Mouse (Mus musculus): Measurements from ENCODE around the gene Olfr548-ps1. TPM values are rescaled to one million over a fixed set of nuclear protein-coding genes. Genes with fewer than 3 reads are reported as not detected.
"Not testable (repeated sequence)": the region's sequence is repeated elsewhere in the genome, so short reads cannot be mapped to it uniquely, and the experiment has no call there.

Olfr548-ps1 gene
- polyA plus RNA-seq (2015; fragmentation: Nextera tagmentation; extraction: Ambion mirVana): not detected in 2 replicates

DNA sequence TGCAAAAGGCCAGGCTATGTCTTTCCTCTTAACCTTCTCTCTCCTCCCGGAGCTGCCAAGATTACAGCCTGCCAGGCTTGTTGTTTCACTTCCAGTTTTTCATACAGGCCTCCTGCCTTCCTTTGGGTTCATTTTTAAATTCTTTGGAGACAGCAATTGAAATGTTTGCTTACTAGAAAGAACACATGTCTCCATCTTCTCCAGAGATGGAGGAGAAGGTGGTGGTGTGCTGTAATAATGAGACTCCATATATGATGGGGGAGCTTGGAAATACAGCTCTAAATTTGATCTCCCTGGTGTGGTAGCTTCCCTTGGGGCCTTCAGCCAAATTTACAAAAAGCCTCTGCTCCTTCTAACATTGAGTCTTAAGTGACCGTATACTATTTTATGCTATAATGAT lies at the start of gene Olfr548-ps1:
Gene Olfr548-ps1 (plus strand): TSS at position 301 of the 400 bp plus-strand sequence.
- no peaks in the 10 kb centered on the region for H3K27me3 ChIP-seq (replicated peaks; ENCODE audit: control insufficient read depth, insufficient read depth, low read length)
- no peak within 1 kb of the TSS for H3K27ac ChIP-seq (ENCODE audit: low read length)
- no peak within 1 kb of the TSS for H3K4me2 ChIP-seq (ENCODE audit: low read depth, low read length)
- 83% methylated on average over 2 of the region's 2 CpGs for WGBS
- ATAC-seq: no peak
- H3K9ac ChIP-seq (ENCODE audit: low read depth, low read length): no peak within 1 kb of the TSS
- no peaks in the 10 kb centered on the region for H3K4me1 ChIP-seq (ENCODE audit: control insufficient read depth, insufficient read depth, low read length)
- H3K36me3 ChIP-seq (ENCODE audit: control insufficient read depth, insufficient read depth, low read length): no peaks in the 10 kb centered on the region
- H3K9me3 ChIP-seq (ENCODE audit: control insufficient read depth, low read length): no peaks in the 10 kb centered on the region
- no peak within 1 kb of the TSS for H3K4me3 ChIP-seq (ENCODE audit: low read length)

DNA sequence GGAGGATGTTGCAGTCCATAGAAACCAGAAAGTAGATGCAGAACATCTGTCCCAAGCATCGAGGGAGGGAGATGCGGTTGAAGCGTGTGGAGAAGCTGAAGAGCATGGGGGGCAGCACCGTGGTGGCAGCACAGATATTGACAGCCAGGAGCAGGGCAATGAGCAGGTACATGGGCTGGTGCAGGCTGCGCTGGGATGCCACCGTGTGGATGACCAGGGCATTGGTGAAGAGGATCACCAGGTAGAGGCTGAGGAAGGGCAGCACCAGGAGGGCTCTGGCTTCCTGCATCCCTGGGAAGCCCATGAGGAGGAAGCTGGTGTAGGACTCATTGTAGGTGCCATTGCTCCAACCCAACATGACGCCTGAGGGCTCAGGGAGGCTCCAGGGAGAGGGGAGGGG lies 46.3 kb upstream of the Olfr548-ps1 start:
- not testable (repeated sequence) for H3K36me3 ChIP-seq (ENCODE audit: control insufficient read depth, insufficient read depth, low read length); H3K4me1 ChIP-seq (ENCODE audit: control insufficient read depth, insufficient read depth, low read length); H3K4me2 ChIP-seq (ENCODE audit: low read depth, low read length); H3K27me3 ChIP-seq (replicated peaks; ENCODE audit: control insufficient read depth, insufficient read depth, low read length); H3K9ac ChIP-seq (ENCODE audit: low read depth, low read length); H3K27ac ChIP-seq (ENCODE audit: low read length); H3K9me3 ChIP-seq (ENCODE audit: control insufficient read depth, low read length); ATAC-seq; H3K4me3 ChIP-seq (ENCODE audit: low read length)
- 56% methylated on average over 6 of the region's 7 CpGs for WGBS

DNA sequence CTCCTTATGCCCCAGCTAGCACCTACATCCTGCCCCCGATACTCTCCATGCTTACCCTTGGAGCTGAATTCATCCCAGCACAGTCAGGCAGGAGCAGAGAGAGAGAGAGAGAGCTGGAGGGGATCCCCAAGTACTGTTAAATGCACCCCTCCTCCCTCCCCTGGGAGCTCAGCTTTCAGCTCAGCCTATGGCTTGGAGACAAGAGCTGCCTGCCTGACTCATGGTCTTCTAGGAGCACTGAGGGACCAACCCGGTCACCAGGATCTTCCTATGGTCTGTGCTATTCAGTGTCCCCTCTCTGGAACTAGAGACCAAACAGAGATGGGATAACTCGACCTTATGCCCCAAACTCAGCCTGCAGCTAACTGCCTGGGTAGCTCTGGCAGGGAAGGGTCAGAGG lies 41.2 kb upstream of the Olfr548-ps1 start, which contains the start of gene Olfr545:
Gene Olfr545 (minus strand): TSS at position 101 of the 400 bp plus-strand sequence.
- Histone ChIP-seq H3K4me3 (ENCODE audit: low read length) (no peak within 1 kb of the TSS), H3K9ac (ENCODE audit: low read depth, low read length) (no peak within 1 kb of the TSS), H3K4me2 (ENCODE audit: low read depth, low read length) (no peak within 1 kb of the TSS), H3K9me3 (ENCODE audit: control insufficient read depth, low read length) (no peaks in the 10 kb centered on the region), H3K36me3 (ENCODE audit: control insufficient read depth, insufficient read depth, low read length) (no peaks in the 10 kb centered on the region), H3K4me1 (ENCODE audit: control insufficient read depth, insufficient read depth, low read length) (no peaks in the 10 kb centered on the region), H3K27ac (ENCODE audit: low read length) (no peak within 1 kb of the TSS), H3K27me3 (replicated peaks; ENCODE audit: control insufficient read depth, insufficient read depth, low read length) (no peaks in the 10 kb centered on the region)
- ATAC-seq: no peak
- WGBS: 62% methylated on average over 3 of the region's 3 CpGs

DNA sequence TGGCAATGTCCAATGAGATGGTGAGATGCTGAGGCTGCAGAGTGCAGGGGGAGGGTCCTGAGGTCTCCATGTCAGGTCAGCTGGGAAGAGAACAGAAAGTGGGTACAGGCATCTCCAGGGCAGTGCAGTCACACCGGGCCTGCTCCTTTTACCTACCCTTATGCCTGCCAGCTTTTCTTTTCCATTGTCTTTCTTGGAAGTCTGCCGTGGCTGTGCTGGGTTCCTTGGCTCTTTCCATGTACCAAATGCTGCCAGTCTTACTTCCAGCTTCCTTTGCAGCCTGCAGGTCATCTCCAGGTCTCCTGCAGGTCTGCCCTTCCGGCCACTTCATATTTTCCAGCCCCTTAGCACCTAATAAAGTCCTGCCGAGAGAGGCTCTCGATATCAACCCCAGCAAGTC lies 38.7 kb upstream of the Olfr548-ps1 start:
- no peaks in the 10 kb centered on the region for H3K4me1 ChIP-seq (ENCODE audit: control insufficient read depth, insufficient read depth, low read length)
- no peaks in the 10 kb centered on the region for H3K27me3 ChIP-seq (replicated peaks; ENCODE audit: control insufficient read depth, insufficient read depth, low read length)
- no peak overlapping the region for H3K27ac ChIP-seq (ENCODE audit: low read length)
- no peak overlapping the region for H3K9ac ChIP-seq (ENCODE audit: low read depth, low read length)
- no peak for ATAC-seq
- no peak overlapping the region for H3K4me2 ChIP-seq (ENCODE audit: low read depth, low read length)
- H3K36me3 ChIP-seq (ENCODE audit: control insufficient read depth, insufficient read depth, low read length): no peaks in the 10 kb centered on the region
- H3K9me3 ChIP-seq (ENCODE audit: control insufficient read depth, low read length): no peaks in the 10 kb centered on the region
- H3K4me3 ChIP-seq (ENCODE audit: low read length): no peak overlapping the region
- WGBS: 80% methylated on average over 5 of the region's 5 CpGs

DNA sequence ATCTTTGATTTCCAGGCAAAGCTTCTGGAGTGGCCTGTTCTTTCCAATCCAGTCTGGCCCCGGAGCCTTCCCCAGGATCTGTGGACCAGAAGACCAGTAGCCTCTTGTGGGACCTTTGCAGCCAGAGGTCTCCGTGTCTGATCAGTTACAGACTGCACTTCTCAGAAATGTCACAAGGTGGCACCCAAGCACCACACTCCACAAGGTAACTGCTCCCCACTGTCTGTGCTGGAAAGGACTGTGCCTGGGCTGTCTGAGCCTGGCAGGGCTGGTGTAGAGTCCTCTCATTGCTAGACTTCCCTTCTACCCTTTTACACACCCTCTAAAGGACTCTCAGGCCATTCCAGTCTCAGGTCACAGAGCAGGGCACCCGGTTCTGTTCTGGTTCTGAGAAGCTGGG lies 33.8 kb upstream of the Olfr548-ps1 start:
- no peaks in the 10 kb centered on the region for H3K9me3 ChIP-seq (ENCODE audit: control insufficient read depth, low read length)
- H3K4me1 ChIP-seq (ENCODE audit: control insufficient read depth, insufficient read depth, low read length): no peaks in the 10 kb centered on the region
- no peaks in the 10 kb centered on the region for H3K36me3 ChIP-seq (ENCODE audit: control insufficient read depth, insufficient read depth, low read length)
- H3K9ac ChIP-seq (ENCODE audit: low read depth, low read length): no peak overlapping the region
- H3K27me3 ChIP-seq (replicated peaks; ENCODE audit: control insufficient read depth, insufficient read depth, low read length): no peaks in the 10 kb centered on the region
- 45% methylated on average over 3 of the region's 3 CpGs for WGBS
- no peak overlapping the region for H3K4me3 ChIP-seq (ENCODE audit: low read length)
- ATAC-seq: peak; percentile 74
- H3K4me2 ChIP-seq (ENCODE audit: low read depth, low read length): no peak overlapping the region
- H3K27ac ChIP-seq (ENCODE audit: low read length): no peak overlapping the region

DNA sequence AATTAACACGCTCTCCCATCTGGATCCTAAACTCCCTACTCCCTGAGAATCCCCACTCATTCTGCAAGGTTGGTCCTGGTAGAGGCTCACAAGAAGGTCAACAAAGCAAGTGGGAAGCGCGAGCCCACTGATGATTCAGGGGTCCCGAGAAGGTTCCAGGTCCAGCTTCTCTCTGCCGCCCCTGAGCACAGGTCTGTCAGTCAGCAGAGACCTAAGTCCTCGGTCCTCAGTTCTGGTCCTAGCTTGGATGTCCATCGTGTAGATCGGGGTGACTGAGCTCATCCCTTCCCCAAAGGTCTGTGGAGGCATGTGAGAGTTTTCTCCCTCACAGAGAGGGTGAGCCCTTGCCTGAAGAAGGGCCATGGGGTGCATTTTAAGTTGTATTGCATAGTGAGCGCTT lies 32.6 kb upstream of the Olfr548-ps1 start:
- no peak overlapping the region for H3K9ac ChIP-seq (ENCODE audit: low read depth, low read length)
- WGBS: 87% methylated on average over 9 of the region's 9 CpGs
- no peak overlapping the region for H3K27ac ChIP-seq (ENCODE audit: low read length)
- no peak overlapping the region for H3K4me2 ChIP-seq (ENCODE audit: low read depth, low read length)
- no peaks in the 10 kb centered on the region; the same call in 1 of the 2 replicates for H3K4me1 ChIP-seq (ENCODE audit: control insufficient read depth, insufficient read depth, low read length)
- H3K4me3 ChIP-seq (ENCODE audit: low read length): no peak overlapping the region
- no peaks in the 10 kb centered on the region for H3K36me3 ChIP-seq (ENCODE audit: control insufficient read depth, insufficient read depth, low read length)
- ATAC-seq: no peak
- no peaks in the 10 kb centered on the region for H3K9me3 ChIP-seq (ENCODE audit: control insufficient read depth, low read length)
- H3K27me3 ChIP-seq (replicated peaks; ENCODE audit: control insufficient read depth, insufficient read depth, low read length): 0 out of 2 replicates have a peak, but pooled peaks cover 3% of the 10 kb centered on the region

DNA sequence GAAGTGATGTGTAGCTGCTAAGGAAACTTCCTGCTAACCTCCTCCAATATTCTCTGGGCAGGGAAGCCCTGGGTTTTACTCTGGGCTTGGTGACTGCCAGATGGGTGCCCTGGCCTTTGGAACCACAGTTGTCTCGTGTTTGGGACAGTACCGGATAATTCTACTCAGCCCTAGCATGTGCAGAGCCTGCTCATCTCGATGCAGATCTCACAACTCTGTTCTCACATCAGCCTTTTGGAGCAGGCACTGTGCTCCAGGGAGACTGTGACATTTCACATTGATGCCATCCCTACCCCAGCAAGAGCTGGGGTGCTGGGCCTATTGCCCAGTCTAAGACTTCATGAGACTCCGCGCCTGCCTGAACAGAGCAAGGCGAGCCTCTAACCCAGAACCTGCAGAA lies 32.0 kb upstream of the Olfr548-ps1 start:
- 86% methylated on average over 6 of the region's 6 CpGs for WGBS
- 0 out of 2 replicates have a peak, but pooled peaks cover 3% of the 10 kb centered on the region for H3K27me3 ChIP-seq (replicated peaks; ENCODE audit: control insufficient read depth, insufficient read depth, low read length)
- no peak overlapping the region for H3K9ac ChIP-seq (ENCODE audit: low read depth, low read length)
- no peak overlapping the region for H3K4me3 ChIP-seq (ENCODE audit: low read length)
- H3K36me3 ChIP-seq (ENCODE audit: control insufficient read depth, insufficient read depth, low read length): no peaks in the 10 kb centered on the region
- H3K9me3 ChIP-seq (ENCODE audit: control insufficient read depth, low read length): no peaks in the 10 kb centered on the region
- H3K4me1 ChIP-seq (ENCODE audit: control insufficient read depth, insufficient read depth, low read length): no peaks in the 10 kb centered on the region; the same call in 1 of the 2 replicates
- no peak for ATAC-seq
- no peak overlapping the region for H3K27ac ChIP-seq (ENCODE audit: low read length)
- H3K4me2 ChIP-seq (ENCODE audit: low read depth, low read length): no peak overlapping the region

DNA sequence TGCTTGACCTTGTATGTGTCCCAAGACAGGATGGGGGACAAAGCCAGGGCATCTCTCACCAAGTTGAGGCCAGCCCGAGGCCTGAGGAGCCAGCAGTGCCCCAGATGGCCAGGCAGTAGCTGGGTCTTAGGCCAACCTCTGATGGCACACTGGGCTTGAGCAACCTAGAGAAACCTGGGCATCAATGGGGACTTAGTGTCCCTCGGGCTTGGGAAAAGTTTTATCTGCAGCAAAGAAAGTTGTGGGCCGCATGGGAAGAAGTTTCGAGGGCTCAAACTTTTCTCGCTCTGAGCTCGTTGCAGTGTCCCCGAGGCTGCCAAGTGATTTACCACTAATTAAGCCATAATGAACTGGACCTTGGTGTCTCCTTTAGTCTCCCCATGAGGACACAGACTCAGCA lies 31.0 kb upstream of the Olfr548-ps1 start:
- no peaks in the 10 kb centered on the region for H3K36me3 ChIP-seq (ENCODE audit: control insufficient read depth, insufficient read depth, low read length)
- no peak overlapping the region for H3K4me2 ChIP-seq (ENCODE audit: low read depth, low read length)
- H3K9ac ChIP-seq (ENCODE audit: low read depth, low read length): no peak overlapping the region
- no peak overlapping the region for H3K27ac ChIP-seq (ENCODE audit: low read length)
- ATAC-seq: no peak
- H3K4me1 ChIP-seq (ENCODE audit: control insufficient read depth, insufficient read depth, low read length): no peaks in the 10 kb centered on the region; the same call in 1 of the 2 replicates
- H3K9me3 ChIP-seq (ENCODE audit: control insufficient read depth, low read length): no peaks in the 10 kb centered on the region
- H3K27me3 ChIP-seq (replicated peaks; ENCODE audit: control insufficient read depth, insufficient read depth, low read length): 0 out of 2 replicates have a peak, but pooled peaks cover 3% of the 10 kb centered on the region
- WGBS: 87% methylated on average over 7 of the region's 7 CpGs
- H3K4me3 ChIP-seq (ENCODE audit: low read length): no peak overlapping the region

DNA sequence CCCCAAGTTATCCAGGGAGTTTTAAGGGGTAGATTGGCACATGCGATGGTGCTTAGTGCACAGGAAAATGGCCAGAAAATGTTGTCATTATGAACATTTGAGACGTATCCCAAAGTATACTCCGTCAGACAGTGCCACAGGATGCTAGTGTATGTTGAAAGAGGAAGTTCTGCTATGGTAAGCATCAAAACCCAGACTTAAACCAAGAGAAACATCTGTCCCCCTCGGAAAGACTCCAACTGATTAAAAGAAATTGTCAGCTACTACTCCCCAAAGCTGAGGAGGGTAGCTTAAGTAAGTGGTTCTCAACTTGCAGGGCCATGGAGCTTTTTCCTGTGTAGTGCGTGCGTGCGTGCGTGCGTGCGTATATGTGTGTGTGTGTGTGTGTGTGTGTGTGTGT lies 28.8 kb upstream of the Olfr548-ps1 start:
- H3K9me3 ChIP-seq (ENCODE audit: control insufficient read depth, low read length): no peaks in the 10 kb centered on the region
- no peak overlapping the region for H3K9ac ChIP-seq (ENCODE audit: low read depth, low read length)
- no peak for ATAC-seq
- no peak overlapping the region for H3K4me2 ChIP-seq (ENCODE audit: low read depth, low read length)
- no peaks in the 10 kb centered on the region; the same call in 1 of the 2 replicates for H3K4me1 ChIP-seq (ENCODE audit: control insufficient read depth, insufficient read depth, low read length)
- no peak overlapping the region for H3K4me3 ChIP-seq (ENCODE audit: low read length)
- no peaks in the 10 kb centered on the region for H3K36me3 ChIP-seq (ENCODE audit: control insufficient read depth, insufficient read depth, low read length)
- 0 out of 2 replicates have a peak, but pooled peaks cover 3% of the 10 kb centered on the region for H3K27me3 ChIP-seq (replicated peaks; ENCODE audit: control insufficient read depth, insufficient read depth, low read length)
- no peak overlapping the region for H3K27ac ChIP-seq (ENCODE audit: low read length)
- 91% methylated on average over 10 of the region's 10 CpGs for WGBS

All from intestine, embryonic 16.5 days (tissue).